Mouse (Mus musculus) megakaryocyte, embryonic 14.5 days (primary cell): ENCODE results near the gene Zkscan5.

Experiments used
- FLI1 ChIP-seq: IDR thresholded peaks from 2 replicates; pipeline ENCODE4 v1.6.1; 2012; ENCODE audit warnings: low read length, inconsistent platforms, mixed read lengths
- GATA1 ChIP-seq: IDR thresholded peaks from 3 replicates; pipeline ENCODE4 v1.6.1; 2012; ENCODE audit warnings: mixed read lengths, low read length, inconsistent platforms, borderline replicate concordance

- no peak for TF ChIP-seq GATA1
- TF ChIP-seq FLI1 = no peak
These were observed 4.0 kb upstream of the Zkscan5 start for GRCm38 (mm10) chr5:145200387-145200786.
